Mouse (Mus musculus): Measurements from ENCODE around the gene Ezh1. TPM values are rescaled to one million over a fixed set of nuclear protein-coding genes. Genes with fewer than 3 reads are reported as not detected.
A peak's percentile ranks its signal among the peaks of the same experiment; 100 is the strongest.

Gene Ezh1
- total RNA-seq, 2 experiments from 2014 or later: 24.0 to 27.5 TPM

DNA sequence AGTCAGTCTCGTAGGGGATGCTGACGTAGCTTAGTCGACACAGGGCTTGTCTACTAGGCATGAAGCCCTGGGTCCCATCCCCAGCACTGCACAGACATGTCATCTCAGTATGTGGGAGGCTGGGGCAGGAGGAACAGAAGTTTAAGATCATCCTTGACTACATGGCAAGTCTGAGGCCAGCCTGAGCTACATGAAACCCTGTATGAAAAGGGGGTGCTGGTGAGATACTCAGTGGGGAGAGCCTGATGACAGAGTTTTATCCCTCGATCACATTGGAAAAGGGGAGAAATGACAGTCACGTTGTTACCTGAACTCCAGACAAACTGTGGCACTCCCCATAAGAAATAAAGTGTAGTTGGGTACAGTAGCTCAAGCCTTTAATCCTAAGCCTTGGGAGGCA is 38.7 kb downstream of the Ezh1 start:
- DNase-seq: no peak
- intact Hi-C loops (cut with DNase I): no loop called here

DNA sequence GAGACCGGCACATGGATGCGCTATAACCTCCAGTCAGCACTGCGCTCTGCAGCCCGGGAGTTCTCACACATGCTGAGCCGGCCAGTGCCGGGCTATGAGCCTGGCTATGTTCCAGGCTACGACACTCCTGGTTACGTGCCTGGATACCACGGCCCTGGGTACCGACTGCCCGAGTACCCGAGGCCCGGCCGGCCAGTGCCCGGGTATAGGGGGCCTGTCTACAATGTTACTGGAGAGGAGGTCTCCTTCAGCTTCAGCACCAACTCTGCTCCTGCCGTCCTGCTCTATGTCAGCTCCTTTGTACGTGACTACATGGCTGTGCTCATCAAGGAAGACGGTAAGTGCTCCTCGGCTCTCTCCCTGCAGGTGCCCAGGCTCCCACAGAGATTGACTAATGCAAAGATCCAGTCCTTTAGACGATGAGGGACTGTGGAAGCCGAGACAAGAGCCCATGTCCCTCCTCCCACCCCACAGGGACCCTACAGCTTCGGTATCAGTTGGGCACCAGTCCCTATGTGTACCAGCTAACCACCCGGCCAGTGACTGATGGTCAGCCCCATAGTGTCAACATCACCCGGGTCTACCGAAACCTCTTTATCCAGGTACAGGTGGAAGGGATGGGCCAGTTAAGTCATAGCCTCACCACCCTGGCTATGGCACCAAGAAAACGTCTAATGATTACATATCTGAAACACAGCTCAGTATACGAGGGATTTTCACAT is 39.6 kb downstream of the Ezh1 start:
- no peak for DNase-seq
- intact Hi-C loops (cut with DNase I): no loop called here

DNA sequence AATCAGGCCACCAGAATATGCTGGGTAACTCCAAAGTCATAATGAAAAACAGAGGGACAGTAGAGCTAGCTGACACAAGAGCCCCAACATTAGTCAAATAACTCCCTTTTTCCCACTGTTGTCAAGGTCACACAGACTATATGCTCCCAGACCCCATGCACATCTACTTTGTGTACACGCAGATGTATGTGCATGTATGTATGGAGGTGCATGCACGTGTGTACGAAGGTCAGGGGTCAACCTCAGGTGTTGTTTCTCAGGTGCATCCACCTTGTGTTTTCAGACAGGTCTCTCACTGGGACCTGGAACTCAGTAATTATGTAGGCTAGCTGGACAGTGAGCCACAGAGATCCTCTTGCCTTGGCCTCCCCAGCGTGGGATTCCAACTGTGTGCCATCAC is 40.8 kb downstream of the Ezh1 start:
- intact Hi-C loops (cut with DNase I): no loop called here
- DNase-seq: no peak

DNA sequence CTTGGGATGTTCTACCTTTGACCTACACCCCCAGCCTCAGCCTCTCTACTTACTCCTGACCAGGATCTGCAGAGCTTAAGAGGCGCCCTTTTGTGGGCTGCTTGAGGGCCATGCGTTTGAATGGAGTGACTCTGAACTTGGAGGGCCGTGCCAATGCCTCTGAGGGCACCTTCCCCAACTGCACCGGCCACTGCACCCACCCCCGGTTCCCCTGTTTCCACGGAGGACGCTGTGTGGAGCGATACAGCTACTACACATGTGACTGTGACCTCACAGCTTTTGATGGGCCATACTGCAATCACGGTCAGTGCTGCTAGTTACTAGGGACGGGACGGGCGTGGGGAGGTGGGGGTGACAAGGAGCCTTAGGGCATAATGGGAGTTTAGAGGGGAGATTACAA is 41.3 kb downstream of the Ezh1 start:
- DNase-seq: no peak
- intact Hi-C loops (cut with DNase I): loop anchor here (5.0 kb wide), 2 partner anchors 188 to 203 kb away; no protein-coding TSS in a partner anchor

DNA sequence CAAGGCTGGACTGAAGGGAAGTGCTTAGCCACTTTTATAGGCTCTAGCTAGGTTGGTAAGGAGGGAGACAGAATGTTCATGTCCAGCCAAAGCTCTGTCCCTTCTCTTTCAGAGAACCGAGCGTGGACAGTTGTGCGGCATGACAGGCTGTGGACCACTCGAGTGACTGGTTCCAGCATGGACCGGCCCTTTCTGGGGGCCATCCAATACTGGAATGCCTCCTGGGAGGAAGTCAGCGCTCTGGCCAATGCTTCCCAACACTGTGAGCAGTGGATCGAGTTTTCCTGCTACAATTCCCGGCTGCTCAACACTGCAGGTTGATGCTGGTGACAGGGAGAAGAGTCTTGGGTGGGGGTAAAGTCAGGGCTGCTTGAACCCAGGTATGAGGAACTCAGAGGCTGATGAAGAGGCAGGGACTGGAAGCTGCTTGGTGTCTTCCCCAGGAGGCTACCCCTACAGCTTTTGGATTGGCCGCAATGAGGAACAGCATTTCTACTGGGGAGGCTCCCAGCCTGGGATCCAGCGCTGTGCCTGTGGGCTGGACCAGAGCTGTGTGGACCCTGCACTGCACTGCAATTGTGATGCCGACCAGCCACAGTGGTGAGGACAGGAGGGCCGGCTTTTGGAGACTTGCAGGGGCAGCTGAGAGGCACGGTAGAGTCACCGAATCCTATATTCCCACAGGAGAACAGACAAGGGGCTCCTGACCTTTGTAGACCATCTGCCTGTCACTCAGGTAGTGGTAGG is 43.3 kb downstream of the Ezh1 start:
- intact Hi-C loops (cut with DNase I): loop anchor here (5.0 kb wide), 2 partner anchors 186 to 201 kb away; no protein-coding TSS in a partner anchor
- peak; percentile 40 to 64 for DNase-seq

DNA sequence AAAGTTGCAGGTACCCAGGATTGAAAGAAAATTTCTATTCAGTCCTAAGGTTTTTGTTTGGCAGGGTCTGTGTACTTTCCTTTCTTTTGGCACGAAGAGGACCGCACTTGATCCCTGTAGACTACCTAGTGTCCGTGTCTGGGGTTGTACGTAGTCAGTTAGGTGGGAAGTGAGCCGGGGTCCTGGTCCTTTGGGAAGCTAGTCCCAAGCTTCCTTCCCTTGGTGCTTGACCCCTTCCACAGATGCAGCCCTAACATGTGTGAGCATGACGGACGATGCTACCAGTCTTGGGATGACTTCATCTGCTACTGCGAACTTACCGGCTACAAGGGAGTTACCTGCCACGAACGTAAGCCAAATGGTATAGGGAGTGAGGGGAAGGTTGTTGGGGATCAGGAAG is 44.3 kb downstream of the Ezh1 start:
- intact Hi-C loops (cut with DNase I): loop anchor here (5.0 kb wide), 2 partner anchors 185 to 200 kb away; no protein-coding TSS in a partner anchor
- no peak for DNase-seq

DNA sequence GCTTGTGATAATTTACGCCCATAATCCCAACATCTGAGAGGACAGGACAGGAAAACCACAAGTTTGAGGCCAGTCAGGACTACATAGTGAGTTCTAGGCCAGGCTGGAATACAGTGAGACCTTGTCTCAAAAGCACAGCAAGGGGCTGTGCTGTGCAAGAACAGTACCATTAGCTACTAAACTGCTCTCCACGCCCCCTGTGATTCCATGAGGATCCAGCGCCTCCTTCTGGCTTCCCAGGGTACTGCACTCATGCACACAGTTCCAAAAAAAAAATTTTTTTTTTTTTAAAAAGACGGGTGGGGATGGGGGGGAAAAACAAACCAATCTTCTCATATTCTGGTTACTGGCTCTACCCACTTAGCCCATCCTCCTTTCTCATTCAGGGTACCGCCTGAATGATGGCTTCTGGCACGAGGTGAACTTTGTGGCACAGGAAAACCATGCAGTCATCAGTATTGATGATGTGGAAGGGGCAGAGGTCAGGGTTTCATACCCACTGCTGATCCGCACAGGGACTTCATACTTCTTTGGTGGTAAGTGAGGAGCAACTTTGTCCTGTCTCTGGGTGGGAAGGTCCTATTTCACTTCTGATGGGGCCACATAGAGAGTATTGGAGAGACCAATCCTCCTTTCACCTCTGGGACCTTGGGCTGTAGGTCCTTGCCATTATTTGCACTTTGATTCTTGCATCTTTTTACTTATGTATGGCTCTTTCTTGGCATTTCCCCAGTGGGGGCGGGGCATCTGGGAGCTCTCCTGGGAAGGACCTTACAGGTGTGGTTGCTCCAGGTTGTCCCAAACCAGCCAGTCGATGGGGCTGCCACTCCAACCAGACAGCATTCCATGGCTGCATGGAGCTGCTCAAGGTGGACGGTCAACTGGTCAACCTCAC is 45.2 kb downstream of the Ezh1 start:
- intact Hi-C loops (cut with DNase I): loop anchor here (5.0 kb wide), 2 partner anchors 184 to 199 kb away; no protein-coding TSS in a partner anchor
- peak; percentile 70 to 89 for DNase-seq

DNA sequence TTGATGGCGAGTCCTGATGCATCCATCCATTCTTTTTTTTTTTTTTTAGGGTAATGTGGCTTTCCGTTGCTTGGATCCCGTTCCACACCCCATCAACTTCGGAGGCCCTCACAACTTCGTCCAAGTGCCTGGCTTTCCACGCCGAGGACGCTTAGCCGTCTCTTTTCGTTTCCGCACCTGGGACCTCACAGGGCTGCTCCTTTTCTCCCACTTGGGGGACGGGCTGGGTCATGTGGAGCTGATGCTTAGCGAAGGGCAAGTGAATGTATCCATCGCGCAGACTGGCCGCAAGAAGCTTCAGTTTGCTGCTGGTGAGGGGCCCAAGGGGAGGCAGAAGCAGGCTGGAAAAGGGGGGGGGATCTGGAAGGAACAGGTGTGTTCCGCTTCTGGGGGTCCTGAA is 46.0 kb downstream of the Ezh1 start:
- intact Hi-C loops (cut with DNase I): loop anchor here (5.0 kb wide), 2 partner anchors 183 to 198 kb away; no protein-coding TSS in a partner anchor
- DNase-seq: no peak

DNA sequence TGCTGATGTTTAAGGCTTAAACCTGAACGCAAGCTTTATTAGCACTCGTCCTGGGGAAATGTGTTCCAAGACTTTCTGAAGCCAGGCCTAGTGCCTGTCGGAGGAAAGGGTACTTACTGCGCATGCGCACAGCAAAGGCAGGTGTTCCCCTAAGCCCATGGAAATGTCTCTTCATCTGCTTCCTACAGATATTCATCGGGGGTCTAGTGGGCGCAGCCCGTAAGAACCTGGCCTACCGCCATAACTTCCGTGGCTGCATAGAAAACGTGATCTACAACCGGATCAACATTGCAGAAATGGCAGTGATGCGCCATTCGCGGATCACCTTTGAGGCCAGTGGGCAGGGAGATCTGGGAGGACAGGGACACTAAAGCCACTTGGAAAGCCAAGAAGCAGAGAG is 47.0 kb downstream of the Ezh1 start:
- intact Hi-C loops (cut with DNase I): loop anchor here (10.0 kb wide), 1 partner anchor 285 kb away; no protein-coding TSS in a partner anchor
- no peak for DNase-seq

DNA sequence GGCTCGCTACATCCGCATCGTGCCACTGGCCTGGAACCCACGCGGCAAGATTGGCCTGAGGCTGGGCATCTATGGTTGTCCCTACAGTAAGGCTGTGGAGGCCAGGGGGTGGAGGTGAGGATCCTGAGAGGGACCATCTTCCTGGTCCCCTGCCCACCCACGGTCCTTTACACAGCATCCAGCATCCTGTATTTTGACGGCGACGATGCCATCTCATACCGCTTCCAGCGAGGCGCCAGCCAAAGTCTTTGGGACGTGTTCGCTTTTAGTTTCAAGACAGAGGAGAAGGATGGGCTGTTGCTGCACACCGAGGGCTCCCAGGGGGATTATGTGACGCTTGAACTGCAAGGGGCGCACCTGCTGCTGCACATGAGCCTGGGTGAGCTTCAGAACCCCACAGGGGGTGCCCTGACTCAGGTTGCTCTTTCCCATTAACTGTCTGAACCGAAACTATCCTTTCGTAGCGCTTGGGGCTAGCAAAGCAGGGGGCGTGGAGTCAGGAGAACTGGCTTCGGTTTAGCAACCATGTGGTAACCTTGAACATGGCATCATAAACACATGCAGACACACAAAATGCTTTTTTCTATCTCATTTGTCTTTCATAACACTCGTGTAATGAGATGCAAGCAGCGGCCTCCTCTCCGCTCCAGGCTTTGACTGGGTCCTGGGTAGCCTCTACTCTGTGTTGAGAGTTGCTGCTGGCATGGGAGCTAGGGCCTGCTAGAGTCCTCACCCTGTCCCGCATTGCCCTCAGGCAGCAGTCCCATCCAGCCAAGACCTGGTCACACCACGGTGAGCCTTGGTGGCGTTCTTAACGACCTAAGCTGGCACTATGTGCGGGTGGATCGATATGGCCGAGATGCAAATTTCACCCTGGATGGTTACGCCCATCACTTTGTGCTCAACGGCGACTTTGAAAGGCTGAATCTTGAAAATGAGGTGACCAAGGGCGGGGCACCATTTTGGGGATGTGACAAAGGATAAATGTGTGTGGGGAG is 47.9 kb downstream of the Ezh1 start:
- no peak for DNase-seq
- intact Hi-C loops (cut with DNase I): loop anchor here (10.0 kb wide), 1 partner anchor 284 kb away; no protein-coding TSS in a partner anchor

DNA sequence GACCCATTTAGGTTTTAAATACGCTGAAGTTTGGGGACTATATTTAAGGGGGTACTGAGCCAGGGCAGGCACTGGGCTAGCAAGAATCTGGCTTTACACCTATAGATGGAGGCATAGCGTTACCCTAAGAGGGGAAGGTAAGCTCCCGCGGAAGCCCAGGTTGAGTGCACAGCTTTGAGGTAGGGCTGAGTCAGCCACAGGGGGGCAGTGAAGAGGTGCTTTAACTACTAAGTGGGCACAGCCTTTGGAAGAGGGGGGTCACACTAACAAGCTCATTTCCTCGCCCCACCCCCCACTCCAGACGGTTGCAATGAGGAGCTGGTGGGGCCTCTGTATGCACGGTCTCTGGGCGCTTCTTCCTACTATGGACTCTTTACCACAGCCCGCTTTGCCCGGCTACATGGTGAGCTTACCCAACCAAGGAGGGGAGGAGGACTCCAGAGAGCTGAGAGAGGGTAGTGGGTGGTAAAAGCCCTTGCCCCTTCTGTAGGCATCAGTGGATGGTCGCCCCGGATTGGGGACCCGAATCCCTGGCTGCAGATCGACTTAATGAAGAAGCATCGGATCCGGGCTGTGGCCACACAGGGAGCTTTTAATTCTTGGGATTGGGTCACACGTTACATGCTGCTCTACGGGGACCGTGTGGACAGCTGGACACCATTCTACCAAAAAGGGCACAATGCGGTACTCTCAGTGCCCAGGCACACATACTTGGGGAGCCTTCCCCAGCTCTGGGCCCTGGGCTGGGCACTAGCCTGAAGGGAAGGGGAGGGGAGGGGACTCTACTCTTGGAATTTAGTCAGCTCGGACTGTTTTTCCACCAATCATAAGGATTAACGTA is 49.1 kb downstream of the Ezh1 start:
- intact Hi-C loops (cut with DNase I): loop anchor here (10.0 kb wide), 1 partner anchor 282 kb away; no protein-coding TSS in a partner anchor
- DNase-seq: peak; percentile 54 to 67

DNA sequence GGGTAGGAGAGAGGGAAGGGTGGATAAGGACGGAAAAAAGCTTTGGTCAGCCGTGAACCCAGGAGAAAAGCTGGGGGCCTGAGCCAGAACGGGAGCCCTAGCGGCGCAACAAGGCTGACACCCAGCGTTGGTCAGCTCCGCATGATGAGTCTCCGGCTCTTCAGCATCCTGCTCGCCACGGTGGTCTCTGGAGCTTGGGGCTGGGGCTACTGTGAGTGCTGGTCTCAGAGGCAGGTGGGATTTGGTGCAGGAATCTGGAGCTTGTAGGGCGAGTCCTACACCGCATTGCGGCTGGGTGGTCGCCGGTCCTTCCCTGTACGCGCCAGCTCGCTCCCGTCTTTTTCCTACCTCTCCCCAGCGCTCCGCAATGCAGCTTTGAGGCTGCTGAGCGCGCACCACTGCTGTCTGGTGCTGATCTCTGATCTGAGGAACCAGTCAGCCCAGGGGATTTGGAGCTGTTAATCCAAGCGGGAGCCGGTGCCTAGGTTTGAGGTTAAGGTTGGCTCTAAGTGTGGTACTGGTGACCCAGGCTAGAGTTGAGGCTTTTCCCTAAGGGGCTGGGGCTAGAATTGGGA is 50.1 kb downstream of the Ezh1 start:
- peak; percentile 58 to 64 for DNase-seq
- intact Hi-C loops (cut with DNase I): loop anchor here (10.0 kb wide), 1 partner anchor 281 kb away; no protein-coding TSS in a partner anchor

DNA sequence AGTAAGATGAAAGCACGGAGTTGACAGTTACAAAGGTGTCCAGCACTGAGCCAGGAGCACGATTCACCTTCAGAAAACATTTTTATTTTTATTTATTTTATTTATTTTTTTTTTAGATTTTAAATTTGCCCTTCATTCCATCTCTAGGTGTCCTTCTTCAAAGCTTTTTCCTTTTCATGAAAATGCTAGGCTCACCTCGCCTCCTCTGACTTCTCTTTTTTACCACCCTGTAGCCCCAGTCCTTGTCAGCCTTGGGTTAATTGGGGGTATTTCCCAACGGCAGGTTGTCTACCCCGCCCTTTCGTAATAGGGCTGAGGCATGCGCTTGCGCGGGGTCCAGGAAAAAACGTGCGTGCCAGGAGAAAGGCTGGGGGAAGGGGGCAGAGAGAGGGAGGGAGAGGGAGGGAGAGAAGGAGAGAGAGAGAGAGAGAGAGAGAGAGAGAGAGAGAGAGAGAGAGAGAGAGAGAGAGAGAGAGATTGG is 50.6 kb downstream of the Ezh1 start:
- intact Hi-C loops (cut with DNase I): loop anchor here (1.0 to 10.0 kb wide), 2 partner anchors 80 to 281 kb away; partner anchors contain the start of gene Psmc3ip
- DNase-seq: no peak

DNA sequence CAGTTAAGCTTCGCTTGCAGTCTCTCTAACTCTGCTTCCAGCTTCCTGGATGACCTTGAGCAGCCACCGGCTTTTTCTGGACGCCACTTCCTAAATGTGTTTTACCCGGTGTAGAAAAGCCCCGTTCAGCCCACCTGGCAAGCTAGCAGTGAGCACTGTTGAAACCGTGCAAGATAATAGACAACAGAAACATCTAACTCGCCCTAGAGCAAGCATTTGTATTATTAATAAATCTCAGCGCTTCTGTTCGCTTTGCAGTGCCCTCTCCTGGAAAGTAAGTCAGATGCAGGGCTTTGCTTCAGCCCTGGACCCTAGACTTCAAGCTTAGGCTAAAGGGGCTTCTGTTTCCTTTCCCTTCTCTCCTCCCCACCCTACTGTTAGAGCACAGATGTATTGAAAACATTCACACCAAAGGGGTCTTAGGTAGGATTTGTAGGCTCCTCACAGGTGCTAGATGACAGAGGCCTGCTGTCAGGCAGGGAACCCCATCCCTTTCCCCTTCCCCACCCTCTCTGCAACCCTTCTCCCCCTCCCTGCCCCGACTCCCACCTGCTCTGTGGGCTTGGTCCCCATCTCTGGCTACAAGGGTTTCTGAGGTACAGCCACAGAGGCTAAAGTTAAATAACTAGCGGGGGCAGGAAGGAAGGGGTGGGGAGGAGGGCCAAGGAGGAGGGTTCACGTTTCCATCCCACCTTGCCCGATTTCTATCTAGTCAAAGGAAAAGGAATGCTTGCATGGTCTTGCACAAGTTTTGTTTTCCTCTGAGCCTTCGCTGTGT is 51.2 kb downstream of the Ezh1 start, which contains the start of gene Ccr10:
TSS of gene Ccr10 (minus strand) at position 593 of the 778 bp plus-strand sequence.
- DNase-seq: peak in 1 of 2 experiments; percentile 49
- intact Hi-C loops (cut with DNase I): loop anchor here (1.0 to 10.0 kb wide), 2 partner anchors 80 to 280 kb away; partner anchors contain the start of gene Psmc3ip

DNA sequence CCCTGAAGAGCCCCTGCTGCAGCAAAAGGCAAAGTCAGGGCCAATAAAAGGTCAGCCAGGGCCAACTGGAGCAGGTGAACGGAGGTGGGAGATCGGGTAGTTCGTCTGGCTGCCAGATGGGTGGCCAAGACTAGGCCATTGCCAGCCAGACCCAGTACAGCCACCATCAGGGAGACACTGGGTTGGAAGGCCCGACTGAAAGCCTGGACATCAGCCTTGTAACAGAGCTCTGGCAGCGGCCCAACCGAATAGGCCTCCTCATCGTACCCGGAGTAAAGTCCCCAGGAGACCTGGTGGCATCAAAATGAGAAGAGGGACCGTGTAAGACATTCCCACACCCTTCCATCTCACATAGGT is 51.9 kb downstream of the Ezh1 start:
- no peak for DNase-seq
- intact Hi-C loops (cut with DNase I): loop anchor here (10.0 kb wide), 1 partner anchor 280 kb away; no protein-coding TSS in a partner anchor

DNA sequence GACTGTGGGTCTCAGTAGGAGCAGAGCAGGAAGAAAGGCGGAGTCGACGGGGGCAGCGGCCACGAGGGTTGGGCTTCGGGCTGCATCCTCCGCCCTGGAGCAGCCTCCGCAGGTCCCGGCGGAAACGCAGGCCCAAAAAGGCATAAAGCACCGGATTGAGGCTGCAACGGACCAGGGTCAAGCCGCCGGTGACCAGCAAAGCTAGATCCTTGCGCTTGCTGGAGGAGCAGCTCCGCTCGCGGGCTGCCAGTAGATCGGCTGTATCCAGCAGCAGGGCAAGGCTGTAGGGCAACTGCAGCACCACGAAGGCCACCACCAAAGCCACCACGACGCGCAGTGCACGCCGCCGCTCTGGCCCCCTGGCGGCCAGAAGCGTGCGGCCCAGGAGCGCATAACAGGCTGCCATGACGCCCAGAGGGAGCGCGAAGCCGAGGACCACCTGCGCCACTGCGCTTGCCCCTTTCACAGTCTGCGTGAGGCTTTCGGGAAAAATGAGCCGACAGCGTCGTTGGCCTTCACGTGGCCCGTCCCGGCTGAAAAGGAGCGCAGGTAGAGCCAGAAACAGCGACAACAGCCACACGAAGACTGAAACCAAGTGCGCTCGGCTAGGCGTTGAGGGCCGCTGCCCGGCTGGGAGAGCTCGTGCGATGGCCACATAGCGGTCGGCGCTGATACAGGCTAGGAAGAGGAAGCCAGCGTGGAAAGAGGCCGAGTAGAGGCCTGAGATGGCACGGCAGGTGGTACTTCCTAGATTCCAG is 52.5 kb downstream of the Ezh1 start:
- intact Hi-C loops (cut with DNase I): loop anchor here (10.0 kb wide), 1 partner anchor 279 kb away; no protein-coding TSS in a partner anchor
- DNase-seq: peak; percentile 85 to 86

All from heart, postnatal 14 days (tissue).